Mouse (Mus musculus) ovary, postnatal 10 days (tissue): ENCODE data around the gene Uvrag.

ENCODE experiments used
- DNase-seq: peaks from one replicate; pipeline ENCODE4 v3.0.0; 2022; ENCODE audit warnings: low spot score

Uvrag gene

DNA sequence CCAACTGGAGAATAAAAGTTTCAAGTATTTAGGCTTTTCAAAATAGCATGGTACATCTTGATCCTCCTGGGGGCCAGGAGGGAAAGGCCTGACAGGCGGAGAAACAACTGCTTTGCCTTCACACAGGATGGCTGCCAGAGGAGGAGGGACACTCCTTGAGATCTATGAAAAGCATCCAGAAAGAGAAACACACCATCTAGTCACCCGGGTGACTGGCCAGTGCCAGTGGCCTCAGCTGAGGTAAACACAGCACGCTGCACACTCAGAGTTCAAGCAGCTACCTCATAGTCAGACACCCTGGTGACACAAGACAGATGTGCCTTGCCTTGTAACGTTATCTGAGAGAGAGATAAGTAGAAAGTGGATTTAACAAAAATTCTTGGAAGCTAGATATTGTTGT, 120.6 kb downstream of the Uvrag start:
- DNase-seq: no peak

- no peak for DNase-seq
Observed at GRCm38 (mm10) chr7:99017224-99017844, 123.6 kb downstream of the Uvrag start.

GRCm38 (mm10) chr7:99015914-99016313, 125.0 kb downstream of the Uvrag start:
- no peak for DNase-seq

DNA sequence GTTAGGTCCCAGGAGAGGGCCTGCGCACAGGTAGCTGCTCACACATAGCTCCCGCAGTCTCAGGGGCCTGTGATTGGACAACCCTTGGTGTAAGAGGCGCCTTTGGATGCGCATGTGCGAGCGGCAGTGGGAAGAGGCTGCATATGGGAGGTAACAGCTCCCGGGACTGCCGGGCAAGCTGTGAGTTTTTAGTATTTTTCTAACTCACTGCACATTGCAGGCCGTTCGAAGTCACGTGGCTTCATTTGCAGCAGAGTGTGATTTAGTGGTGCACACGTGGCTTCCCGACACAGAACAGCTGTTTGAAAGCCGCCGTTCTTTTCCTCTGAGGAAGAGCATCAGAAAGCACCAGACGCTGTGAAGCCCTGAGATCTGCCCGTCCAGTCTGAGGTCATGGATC, 125.5 kb downstream of the Uvrag start:
- DNase-seq: no peak

- no peak for DNase-seq
Observed at GRCm38 (mm10) chr7:99014620-99015019, 126.3 kb downstream of the Uvrag start.

- DNase-seq: no peak
Observed at GRCm38 (mm10) chr7:99007506-99008354, 133.2 kb downstream of the Uvrag start.

DNA sequence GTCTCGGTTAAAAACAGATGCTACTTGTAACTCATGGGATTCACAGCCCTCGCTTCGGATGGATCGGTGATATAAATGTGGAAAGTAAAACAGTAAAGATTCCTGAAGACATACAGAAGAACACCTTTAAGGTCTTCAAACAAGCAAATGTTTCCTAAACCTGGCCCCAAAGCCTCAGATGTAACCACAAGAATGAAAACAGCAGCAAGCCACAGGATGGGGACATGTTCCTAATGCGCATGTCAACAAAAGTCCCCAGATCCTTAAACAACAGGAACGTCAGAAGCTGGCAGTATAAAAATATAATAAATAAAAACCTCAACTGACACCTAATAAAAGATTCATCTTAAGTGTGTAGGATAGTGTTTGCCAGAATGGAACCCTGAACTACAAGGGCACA, 137.7 kb downstream of the Uvrag start:
- DNase-seq: no peak

GRCm38 (mm10) chr7:98998722-98999121, 142.2 kb downstream of the Uvrag start:
- no peak for DNase-seq

- no peak for DNase-seq
Observed at GRCm38 (mm10) chr7:98997760-98998159, 143.2 kb downstream of the Uvrag start.

DNA sequence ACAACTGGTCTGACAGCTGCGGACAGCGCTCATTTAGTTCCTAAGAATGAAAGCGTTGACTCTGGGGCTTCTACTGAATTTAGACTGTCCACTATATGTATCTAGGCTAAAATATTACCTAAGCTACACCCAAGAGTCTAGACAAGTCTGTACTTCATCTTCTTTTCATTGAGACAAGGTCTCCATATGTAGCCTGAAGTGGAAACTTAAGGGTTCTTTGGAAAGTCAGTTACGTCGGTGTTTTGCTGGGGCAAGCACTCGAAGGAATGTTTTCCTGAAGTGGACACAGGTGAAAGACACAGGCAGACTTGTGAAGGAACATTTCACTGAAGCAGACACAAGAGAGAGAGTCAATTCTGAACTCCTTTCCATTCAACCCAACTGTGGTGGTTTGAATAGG, 144.2 kb downstream of the Uvrag start:
- no peak for DNase-seq

- DNase-seq: no peak
Observed at GRCm38 (mm10) chr7:98995126-98995727, 145.7 kb downstream of the Uvrag start.

DNA sequence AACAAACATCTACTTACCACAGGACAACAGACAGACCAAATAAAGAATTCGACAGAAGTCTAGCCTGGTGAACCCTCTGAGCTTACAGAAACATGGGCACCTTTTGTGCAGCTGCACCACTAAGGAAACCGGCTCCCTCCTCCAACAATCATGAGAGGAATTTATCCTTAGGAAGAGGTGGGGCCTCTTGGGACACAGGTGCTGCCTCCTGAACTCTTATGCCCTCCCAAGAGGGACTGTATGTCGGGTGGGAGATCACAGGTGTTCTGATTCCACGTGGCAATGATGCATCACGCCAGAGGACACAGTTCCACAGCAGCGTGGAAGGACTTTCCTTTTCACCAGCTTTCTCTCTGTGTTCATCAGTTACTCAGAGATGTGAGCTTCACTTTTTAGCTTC, 146.8 kb downstream of the Uvrag start:
- DNase-seq: no peak

DNA sequence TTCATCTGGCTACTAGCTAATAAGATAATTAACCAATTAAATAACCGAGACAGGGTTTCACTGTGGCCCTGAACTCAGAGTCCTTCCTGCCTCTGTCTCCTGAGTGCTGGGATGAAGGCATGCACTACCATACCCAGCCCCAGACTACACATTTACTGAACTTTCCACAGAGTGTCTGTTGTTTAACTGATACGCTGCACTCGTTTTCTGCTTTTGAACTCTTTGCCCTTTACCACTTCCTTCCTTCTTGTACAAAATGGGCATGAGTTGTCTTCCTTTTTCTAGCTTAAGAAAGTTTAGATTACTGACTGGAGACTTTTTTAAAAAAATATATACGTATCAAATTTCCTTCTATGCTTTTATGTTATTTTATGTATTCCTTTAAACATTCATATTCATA, 147.5 kb downstream of the Uvrag start:
- DNase-seq: no peak

DNA sequence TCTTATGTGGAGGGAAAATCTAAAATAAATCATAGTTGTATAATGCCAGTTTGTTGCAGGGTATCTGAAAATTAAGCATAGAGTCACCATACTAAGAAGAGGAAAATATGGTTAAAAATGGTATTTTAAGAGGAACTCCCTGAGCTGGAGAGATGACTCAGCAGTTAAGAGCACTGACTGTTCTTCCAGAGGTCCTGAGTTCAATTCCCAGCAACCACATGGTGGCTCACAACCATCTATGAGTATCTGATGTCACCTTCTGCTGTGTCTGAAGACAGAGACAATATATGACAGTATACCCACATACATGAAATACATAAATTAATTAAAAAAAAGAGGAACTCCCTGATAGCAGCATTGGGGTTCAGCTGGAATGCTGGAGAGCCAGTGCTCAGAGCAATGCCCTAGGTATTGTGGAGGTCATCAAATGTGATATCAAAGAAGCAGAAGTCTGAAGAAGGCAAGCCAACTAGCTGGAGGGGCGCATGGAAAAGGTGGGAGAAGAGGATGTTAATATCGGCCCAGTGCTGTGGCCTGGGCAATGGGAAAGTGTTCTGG, 149.7 kb downstream of the Uvrag start:
- DNase-seq: no peak

DNA sequence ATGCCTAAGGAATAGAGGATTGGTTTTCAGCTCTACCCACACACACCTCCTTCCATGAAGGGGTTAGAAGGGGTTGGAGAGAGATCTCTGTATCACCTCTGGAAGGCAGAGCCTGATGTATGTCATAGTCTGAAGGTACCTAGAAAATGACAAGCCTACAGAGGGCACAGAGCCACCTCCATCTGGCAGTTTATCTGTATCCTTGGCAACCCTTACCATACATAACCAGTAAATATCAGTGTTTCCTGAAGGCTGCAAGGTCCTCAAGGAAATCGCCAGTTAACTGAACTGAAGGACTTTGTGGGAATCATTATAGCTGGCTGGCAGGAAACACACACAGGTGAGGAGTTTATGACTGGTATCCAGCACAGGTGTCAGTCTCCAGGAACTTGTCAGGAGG, 150.4 kb downstream of the Uvrag start:
- DNase-seq: no peak

GRCm38 (mm10) chr7:98986962-98987441, 153.9 kb downstream of the Uvrag start:
- DNase-seq: no peak

- DNase-seq: no peak
Observed at GRCm38 (mm10) chr7:98985935-98986334, 155.0 kb downstream of the Uvrag start.

DNA sequence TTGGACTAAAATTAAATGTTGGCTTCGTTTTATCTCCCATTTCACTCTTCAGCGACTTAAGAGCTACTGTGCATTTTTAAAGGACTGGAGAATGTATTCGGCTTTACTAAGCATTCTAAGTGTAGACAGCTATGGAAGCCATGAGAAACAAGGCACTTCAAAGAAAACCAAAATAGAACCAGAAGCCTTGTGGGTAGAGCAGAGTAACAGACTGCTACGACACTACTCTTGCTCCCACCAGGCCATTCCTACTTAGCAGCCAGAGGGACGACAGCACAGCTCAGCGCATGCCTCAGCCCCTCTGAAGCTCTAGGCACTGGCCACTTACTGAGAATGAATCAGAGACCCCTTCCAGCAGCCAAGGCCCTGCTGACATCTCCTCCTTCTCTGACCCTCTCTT, 155.5 kb downstream of the Uvrag start:
- DNase-seq: no peak

GRCm38 (mm10) chr7:98984319-98984718, 156.6 kb downstream of the Uvrag start:
- DNase-seq: no peak

- DNase-seq: no peak
Observed at GRCm38 (mm10) chr7:98983058-98983457, 157.9 kb downstream of the Uvrag start.

GRCm38 (mm10) chr7:98981423-98981822, 159.5 kb downstream of the Uvrag start:
- DNase-seq: no peak

DNA sequence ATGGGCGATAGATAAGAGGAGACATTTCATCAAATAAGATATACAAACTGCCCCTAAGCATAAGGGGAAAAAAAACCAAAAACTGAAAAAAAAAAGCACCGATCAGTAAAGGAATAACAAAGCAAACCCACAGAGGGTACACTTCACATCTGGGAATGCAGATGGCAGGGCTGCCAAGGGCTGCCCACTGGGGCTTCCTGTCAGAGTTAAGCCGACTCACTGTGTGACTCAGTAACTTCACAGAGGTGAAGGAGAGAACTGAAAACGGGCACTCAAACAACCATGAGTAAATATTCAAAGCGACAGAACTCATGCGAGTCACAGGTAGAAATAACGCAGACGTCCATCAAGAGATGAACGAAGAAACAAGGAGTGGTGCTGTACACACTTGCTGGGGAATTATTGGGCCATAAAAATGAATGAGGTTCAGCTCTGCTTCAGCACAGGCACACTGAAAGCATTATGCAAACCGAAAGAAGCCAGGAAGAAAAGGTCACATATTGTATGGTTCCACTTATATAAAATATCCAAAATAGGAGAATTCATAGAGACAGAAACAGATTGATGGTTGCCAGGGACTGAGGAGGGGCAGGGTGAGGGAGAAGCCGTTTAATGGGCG, 164.0 kb downstream of the Uvrag start:
- DNase-seq: no peak
